Mouse (Mus musculus) left cerebral cortex, adult 8-10 months (tissue): ENCODE data around the gene Rpl41. TPM values are rescaled to one million over a fixed set of nuclear protein-coding genes. Genes with fewer than 3 reads are reported as not detected.

Experiments used
- DNase-seq, 2 experiments: peaks; one replicate each; pipeline ENCODE4 v3.0.0; 2022; ENCODE audit warnings: low spot score in 2 of 2
- total RNA-seq, 4 experiments: library from RNA; stranded (reverse); gene quantifications; 2 replicates each; pipeline ENCODE4 v1.2.4; 2022

Gene Rpl41
- 1,000 to 10,000 TPM; 1,345 to 1,743 (median 1,563) TPM for total RNA-seq

DNA sequence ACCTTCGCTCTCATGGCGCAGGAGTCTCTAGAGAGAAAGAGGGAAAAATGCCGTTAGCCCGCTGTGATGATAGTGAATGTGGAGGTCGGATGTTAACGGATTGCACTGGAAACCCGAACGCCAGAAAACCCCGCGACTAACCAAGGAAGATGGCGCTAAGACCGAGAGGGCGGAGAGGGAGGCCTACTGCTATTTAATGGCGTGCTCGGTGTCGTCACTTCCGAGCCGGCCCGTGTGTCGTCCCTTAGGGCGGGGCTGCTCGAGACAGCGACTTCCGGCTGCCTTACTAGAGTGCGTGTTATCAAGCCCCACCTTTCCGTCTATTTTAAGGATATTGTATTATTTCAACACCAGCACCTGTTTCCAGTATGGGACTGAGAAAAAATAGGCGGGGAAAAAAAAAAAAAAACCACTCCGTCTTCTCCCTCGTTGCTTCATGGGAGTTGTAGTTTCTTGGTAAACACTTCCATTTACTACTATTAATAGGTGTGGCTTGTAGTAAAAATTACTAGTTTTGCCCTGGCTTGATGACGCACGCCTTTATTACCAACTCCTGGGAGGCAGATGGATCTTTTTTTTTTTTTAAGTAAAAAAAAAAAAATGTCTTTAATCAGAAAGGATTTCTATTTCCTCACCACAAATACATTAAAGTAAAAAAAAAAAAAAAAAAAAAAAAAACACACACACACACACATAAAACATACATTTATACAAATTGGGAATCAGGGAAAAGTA is at the start of gene Rpl41:
TSS of gene Rpl41 (minus strand) at position 359 of the 735 bp plus-strand sequence.
- peak; percentile 78 to 96 for DNase-seq

DNA sequence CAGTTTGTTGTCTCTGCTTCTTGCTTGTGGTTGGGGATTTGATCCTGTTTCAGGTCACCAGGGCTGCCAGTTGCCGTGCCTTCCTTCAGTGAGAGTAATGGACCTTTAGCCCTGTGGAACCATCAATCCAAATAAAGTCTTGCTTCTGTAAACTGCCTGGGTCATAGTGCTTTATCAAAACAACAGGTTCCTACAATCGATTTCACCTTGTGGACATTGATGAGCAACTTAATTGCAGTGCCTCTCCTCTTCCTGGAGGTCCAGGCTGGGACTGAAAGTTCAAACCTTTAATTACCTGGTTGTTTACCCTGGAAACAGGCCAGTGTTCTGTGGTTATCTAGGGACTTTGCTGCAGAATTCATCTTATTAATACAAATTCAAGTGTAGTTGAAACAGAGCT is 49.4 kb upstream of the Rpl41 start:
- DNase-seq = no peak

DNA sequence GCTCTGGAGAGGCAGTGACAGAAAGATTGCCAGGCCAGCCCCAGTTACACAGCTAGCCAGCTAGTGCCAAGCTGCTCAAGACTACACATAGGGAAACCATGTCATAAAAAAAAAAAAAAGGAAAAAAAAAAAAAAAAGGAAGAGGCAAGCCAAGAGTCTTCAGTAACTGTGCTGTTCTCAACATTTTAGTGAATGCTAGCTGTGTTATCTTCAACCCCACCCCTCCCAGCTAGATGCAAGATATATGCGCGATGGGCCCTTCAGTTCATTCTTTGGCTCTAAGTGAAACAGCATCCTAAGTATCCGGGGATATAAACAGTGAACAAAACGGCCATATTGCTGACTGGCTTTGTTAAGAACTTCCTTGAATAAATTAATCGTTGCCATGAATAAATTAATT is 43.7 kb upstream of the Rpl41 start:
- DNase-seq = no peak

DNA sequence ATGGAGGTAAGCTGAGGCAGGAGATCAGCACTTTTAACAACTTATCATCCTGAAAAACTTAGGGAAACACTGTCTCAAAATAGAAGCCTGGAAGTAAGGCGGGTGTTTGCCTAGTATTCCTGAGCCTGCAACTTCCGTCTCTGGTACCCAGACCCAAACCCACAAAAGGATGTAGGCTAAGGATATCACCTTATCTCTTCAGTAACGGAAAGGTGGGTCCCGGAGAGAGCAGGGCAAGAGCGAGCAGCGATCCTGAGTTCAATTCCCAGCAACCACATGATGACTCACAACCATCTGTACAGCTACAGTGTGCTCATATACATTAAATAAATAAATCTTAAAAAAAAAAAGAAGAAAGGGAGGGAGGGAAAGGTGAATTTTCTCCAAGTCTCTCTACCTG is 42.3 kb upstream of the Rpl41 start:
- no peak for DNase-seq

DNA sequence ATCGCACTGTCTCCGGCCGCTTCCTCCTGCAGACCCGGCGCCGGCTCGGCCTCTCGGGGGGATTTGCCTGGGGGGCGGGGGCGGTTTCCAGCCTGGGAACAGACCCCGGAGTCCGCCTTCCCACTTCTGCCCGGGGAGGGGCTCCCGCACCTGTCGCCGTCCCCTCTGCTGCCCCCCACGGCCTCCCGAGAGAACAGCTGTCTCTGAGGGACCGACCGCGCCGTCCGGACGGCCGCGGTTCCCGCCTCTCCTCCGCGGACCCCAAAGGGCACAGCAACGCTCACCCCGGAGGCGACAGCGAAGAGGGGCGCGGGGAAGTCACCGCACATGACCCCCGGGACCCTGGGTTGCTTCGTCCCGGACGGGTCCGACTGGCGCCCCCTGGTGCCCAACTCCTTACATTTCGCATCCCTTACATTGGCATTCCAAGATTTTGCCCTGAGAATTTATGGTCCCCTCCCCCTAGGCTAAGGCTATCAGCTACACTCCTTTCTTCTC is 41.1 kb upstream of the Rpl41 start:
- no peak for DNase-seq

DNA sequence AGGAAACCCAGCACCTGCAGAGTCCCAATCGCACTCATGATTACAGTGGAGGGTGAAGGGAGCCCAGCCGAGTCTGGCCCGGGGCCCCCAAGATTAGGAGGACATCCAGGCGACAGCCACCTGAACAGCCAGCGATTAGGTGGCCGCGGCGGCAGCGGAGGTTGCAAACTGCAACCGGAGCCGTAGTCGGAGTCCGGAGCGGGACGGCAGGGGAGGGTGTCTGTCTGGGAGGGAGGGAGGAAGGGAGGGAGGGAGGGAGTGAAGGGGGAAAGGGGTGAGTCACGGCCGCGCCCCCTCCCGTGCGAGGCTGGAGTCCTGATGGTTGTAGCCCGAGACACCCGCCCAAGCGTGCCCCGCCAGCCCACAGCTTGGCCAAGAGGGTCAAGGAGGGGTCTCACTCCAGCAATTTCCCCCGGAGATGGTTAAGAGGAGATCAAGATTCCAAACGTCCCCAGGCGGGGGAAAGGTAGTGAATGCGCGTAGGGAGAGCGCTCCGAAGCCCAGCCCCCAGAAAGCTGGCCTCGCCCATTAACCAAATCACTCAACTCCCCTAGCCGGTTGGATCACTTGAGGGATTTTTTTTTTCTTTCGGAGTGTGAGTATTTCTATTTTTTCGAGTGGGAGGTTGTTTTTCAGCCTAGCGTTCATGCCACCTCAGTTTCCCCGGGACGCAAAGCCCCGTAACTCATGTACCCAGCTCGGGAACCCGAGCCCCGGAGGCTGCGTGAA is 40.5 kb upstream of the Rpl41 start, which contains the start of gene Erbb3:
TSS of gene Erbb3 (minus strand) at position 189 of the 729 bp plus-strand sequence.
- no peak for DNase-seq

DNA sequence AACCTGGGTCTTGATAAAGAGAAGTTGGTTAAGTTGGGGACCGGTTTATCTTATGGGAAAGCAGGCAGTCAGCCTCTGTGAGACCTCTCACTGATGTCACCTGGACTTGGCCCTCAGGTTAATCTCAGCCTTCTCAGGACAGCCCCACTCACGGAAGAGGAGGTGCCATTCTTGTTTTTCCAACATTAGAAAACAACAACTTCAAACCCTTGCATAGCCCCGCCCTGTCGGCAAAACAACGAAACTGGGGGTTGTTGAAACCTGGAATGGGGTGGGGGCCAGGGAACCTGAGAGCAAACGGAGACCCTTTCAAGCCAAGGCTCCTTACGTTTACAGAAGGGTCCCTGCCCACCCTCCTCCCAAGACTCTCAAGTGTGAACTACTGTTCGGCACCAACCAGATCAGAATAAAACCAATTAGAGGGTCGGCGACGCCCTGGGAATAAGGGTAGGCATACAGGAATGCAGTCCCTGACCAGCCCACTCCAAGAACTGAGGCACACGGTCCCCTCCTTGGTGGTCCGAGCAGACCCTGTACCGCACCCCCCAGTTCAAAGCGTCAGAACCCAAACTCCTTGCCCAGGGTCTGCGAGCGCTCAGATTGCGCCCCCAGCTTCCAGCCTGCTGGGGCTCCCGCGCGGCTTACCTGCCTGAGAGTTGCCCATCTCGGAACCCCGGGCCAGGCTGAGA is 39.8 kb upstream of the Rpl41 start:
- no peak for DNase-seq

DNA sequence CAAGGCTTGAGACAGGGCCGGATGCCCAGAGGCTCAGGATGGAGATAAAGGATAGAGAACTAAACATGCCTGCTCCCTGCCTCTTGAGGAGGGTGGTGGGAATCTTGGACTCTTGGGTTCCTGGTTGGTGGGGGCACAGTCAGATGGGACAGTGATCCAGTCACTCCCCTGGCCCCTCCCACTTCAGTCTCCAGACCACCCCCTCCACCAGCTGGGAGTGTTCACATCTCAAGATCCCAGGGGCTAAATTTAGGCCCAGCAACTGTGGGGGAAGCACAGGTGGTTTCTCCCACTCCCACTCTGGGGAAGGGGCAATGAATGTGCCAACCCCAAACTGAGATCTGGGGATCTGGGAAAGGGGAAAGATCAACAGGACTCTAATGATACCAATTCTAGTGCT is 39.0 kb upstream of the Rpl41 start:
- DNase-seq = no peak

DNA sequence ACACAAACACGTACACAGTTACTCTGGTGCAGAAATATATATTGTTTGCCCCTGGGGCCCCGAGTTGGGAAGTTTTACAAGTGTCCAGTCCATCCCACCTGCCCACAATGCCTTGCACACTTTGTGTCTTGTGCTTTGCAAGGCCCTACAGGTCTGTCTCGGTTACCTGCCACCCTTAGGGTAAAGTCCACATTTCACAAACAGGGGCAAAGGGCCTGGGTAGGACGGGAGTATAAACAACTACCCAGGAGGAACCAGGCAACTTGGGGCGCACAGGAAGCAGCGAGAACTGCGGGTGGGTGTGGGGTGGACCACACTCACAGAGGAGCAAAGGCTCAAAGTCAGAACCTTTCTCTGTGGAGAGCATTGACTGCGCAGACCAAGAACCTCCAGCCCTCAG is 38.6 kb upstream of the Rpl41 start:
- no peak for DNase-seq

DNA sequence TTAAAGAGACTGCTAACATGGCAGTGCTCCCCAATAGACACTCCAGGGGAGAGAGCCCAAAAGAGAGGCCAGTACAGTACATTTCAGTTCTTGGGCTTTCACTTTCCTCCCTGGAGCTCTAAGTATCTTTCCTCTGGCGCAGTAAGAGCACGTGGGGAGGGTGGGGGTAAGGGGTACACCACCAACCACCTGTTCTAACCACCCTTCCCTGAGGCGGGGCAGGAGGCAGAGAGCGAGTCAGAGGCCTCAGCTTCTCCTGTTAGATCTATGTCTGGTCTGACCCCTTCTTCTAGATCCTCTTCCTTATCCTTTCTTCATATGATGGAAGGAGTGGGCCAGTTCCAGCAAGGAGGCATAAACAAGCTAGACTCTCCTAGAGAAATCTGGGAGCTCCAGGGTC is 38.0 kb upstream of the Rpl41 start:
- no peak for DNase-seq

DNA sequence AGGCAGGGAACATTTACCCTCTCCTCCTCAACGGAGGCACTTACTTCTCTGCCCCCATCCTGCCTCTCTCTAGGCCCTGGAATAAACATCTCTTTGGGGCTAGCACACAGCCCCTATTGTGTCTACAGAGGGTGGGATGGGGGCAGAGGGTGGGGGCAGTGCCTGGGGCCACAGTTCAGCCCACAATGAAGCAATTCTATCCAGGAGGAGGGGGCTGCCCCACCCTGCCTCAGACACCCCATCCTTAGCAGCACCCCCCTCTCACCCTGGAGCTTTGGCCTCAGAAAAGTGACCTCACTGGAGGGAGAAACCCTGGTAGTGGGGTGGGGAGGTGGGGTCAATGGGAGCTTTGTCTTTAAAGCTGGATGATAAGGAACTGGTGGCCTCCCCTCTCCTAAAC is 37.4 kb upstream of the Rpl41 start:
- no peak for DNase-seq

DNA sequence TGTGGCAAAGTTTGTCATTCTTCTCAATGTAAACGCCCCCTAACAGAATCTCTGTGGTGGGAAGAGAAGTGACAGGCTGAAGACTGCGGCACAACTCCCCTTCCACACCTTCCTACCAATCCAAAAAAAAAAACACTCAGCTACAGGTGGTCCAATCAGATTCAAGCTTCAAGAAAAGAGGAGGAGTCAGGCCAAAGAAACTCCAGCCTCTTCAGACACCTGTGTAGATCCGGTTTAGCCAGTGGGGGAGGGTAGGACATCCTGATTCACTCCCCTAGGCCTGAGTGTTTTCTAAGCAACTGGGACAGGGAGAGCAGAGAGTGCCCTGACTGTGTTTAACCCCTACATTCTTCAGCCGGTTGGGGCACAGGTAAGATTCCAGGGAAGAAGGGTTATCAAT is 35.3 kb upstream of the Rpl41 start:
- DNase-seq = no peak

DNA sequence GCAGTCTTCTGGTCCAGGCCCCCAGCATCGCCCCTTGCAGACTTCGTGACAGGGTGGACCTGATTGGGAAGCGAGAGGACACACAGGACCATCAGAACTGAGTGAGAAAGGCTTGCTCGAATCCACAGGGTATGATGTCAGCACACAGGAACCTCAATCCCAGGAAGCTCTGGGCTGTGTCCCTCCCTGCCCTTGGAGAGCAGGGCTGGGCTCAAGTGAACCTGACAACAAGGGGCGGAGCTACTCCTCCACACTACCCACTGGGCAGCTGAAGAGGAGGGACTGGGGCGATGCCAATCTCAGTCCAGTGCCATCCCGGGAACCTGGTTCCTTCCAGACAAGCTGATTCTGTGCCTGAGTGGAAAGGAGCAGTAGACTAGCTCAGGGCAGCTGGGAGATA is 34.5 kb upstream of the Rpl41 start:
- no peak for DNase-seq

DNA sequence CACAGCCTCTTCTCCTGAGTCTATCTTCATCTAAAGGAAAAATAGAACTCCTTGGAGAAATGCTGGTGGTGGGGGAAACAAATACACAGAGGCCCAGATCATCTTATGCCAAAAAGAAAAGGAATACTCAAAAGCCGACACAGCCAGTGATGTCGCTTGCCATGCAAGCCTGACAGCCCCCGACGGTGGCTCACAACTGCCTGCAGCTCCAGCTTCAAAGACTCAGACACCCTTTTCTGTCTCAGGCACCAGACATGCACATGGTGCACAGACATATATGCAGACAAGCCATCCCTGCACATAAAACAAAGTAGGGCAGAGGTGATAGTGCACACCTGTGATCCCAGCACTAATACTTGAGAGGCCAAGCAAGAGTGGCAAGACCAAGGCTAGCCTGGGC is 30.6 kb upstream of the Rpl41 start:
- DNase-seq = no peak

DNA sequence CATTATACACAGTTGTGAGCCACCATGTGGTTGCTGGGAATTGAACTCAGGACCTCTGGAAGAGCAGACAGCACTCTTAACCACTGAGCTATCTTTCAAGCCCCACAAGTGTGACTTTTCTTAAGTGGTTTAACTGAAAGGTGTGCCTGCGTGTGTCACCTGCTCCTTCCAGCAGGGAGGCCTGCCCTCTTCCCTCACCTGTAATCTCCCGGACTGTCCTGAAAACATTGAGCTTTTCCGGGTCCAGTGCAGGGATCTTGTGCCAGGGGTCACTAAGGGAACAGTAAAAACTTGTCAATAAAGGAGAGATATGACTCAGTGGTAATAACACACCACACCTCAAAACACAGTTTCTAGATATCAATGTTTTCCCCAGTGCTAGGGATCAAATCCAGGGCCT is 30.2 kb upstream of the Rpl41 start:
- DNase-seq = no peak

DNA sequence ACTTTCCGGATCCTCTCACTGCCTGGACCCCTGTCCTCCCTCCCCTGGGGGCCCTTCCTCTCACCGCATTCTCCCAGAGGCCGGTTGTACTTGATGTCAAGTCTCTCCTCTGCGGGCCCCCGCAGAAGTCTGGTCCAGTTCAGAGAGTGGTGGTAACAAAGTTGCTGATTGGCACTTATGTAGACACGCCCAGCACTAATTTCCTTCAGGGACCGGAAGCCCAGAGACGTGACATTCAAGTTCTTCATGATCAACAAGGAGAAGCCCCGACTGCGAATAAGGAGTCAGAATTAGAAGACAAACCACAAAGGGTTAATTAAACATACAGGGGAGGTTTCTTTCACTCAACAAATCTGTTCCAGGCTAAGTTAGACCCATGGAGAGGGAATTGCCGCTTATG is 29.2 kb upstream of the Rpl41 start:
- no peak for DNase-seq

DNA sequence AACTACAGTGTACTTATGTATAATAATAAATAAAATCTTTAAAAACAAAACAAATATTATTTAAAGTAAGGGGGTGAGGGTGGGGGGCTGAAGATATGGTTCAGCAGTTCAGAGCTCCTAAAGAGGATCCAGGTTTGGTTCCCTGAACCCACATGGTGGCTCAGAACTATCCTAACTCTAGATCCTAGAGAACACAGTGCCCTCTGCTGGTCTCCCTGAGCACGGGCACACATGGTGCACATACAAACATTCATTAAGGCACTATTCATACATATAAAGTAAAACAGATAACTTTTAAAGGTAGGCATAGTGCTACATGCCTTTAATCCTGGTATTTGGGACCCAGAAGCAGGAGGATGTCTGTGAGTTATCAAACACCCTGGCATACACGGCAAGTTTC is 26.0 kb upstream of the Rpl41 start:
- no peak for DNase-seq

DNA sequence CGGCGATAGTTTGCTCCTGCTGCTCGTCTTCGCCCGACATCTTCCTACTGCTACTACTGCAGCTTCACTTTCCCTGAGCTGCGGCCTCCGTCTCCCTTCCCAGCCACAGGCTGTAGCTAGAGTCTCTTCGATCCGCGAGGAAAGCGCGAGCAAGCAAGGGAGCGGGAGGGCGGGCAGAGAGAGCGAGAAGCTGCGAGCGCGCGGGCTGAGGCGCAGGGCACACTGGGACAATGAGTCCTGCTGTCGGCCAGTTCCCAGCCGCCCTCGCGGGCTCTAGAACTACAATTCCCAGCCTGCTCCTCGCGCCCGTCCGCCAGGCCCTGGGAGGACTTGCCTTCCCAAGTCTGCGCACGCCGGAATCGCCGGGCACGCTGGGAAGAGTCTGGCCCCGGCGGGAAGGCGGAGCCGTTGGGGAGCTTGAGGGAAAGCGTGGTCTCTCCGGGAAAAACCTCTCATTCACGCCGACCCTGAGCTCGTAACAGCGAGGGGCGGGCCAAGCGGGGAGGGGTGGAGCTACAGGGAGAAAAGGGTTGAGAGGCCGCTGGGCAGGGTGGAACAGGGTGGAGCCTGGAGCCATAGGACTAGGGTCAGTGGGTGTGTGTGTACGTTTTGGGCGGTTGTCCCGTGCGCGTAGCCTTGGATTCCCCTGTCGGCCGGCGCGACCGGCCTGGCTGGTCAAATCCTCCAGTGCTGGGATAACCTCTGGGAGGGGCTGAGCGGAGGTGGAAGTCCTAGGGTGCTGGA is 16.9 kb upstream of the Rpl41 start, which contains the start of gene Pa2g4:
TSS of gene Pa2g4 (minus strand) at position 200 of the 744 bp plus-strand sequence.
- DNase-seq = peak; percentile 95 to 98

DNA sequence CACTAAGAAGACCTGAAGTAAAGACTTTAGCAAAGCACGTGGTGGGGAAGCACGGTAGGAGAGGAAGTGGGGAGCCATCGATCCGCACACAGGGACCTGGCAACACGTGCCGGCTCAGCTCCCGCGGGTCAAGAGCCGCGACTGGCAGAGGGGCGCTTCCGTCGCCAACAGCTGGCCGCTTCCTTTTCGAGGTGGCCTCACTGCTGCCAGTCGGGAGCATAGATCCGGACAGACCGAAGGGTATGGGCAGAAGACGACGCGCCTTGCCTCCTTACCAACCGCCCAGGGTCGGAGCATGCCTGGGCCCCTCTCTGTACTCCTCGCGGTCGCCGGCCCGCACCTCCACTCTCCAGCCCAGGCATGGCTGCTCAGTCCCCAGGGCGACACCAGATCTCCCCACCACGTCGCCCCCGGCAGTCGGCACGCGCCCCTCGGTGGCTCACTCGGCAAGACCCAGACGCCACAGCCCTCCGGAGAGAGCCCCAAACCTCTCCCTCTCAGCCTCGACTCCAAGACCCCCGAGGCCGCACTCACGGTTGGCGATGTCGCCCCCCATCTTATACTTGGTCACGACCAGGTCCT is 16.2 kb upstream of the Rpl41 start:
- no peak for DNase-seq

DNA sequence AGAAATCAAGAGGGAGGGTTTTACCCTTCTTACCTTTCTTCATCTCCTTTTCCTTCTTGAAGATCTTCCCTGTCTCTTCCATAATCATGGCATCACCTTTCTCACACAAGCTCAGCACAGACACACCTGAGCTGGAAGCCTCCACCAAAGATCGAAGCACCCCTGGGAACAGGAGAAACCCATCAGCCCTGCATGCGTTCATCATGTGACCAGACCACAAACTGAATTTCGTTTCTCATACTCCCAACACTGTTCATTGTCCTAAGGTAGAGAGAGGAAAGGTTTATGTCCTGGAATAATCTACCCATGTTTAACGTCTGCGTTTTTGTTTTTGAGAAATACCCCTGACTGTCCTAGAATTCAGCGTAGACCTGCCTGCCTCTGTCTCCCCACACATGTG is 14.4 kb upstream of the Rpl41 start:
- DNase-seq = no peak

DNA sequence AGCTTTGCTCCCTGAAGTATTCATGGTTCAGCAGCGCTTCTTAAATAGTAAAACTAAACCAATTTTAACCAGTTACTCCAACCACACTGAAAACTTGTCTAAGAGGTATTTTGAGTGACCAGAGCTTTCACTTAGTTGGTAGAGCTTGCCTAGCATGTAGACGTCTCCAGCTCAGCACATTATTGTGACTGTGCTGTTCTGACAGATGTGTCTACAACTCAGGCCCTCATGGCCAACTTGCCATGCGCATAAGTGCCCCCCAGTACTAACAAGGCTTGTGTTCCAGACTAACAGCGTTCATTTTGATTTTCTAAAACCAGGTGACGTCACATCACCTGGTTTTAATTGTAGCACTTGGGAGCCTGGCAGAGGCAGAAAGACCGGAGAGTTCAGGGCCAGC is 7.9 kb upstream of the Rpl41 start:
- DNase-seq = no peak
